21 mouse cellular contexts compared by ENCODE assay signal in genomic region chr9:72255227-72255626, GRCm38 (mm10).
"Had no signal": no experiment of that assay in that cellular context is flagged by ENCODE, and none has a peak within 500 bp of the region (broad histone marks: within the 10 kb centered on the region; RNA-seq: fewer than 3 reads in every experiment).

No protein-coding gene starts in this region.

- ATAC-seq: liver, postnatal 0 days; midbrain, embryonic 15.5 days had no signal

- H3K4me2 ChIP-seq: kidney, embryonic 15.5 days; limb, embryonic 12.5 days; limb, embryonic 15.5 days; liver, embryonic 11.5 days; midbrain, embryonic 11.5 days; midbrain, embryonic 15.5 days; neural tube, embryonic 12.5 days; stomach, embryonic 15.5 days had no signal

- H3K36me3 ChIP-seq: kidney, embryonic 15.5 days; limb, embryonic 15.5 days; midbrain, embryonic 15.5 days; neural tube, embryonic 12.5 days; stomach, embryonic 15.5 days had no signal

- H3K27ac ChIP-seq: kidney, embryonic 15.5 days; limb, embryonic 12.5 days; limb, embryonic 15.5 days; liver, embryonic 14.5 days; midbrain, embryonic 15.5 days; neural tube, embryonic 12.5 days; stomach, embryonic 15.5 days had no signal

- H3K9me3 ChIP-seq: limb, embryonic 15.5 days; midbrain, embryonic 15.5 days; stomach, embryonic 15.5 days had no signal

- DNase-seq: kidney, adult 11 months; kidney, adult 8-10 months; kidney, postnatal 10 days; kidney, postnatal 36 days; left cerebral cortex, postnatal 4 days; liver, postnatal 0 days; retina, postnatal 1 day; right cerebral cortex, postnatal 25 days; spleen, adult 18-20 months; thymus, adult 18-20 months; thymus, postnatal 36 days had no signal

- H3K4me1 ChIP-seq: kidney, embryonic 15.5 days; limb, embryonic 12.5 days; limb, embryonic 15.5 days; midbrain, embryonic 15.5 days; neural tube, embryonic 12.5 days; stomach, embryonic 15.5 days had no signal

- H3K27me3 ChIP-seq: kidney, embryonic 15.5 days; limb, embryonic 12.5 days; limb, embryonic 15.5 days; megakaryocyte, embryonic 14.5 days; midbrain, embryonic 15.5 days; neural tube, embryonic 12.5 days; stomach, embryonic 15.5 days had no signal

- H3K4me3 ChIP-seq: kidney, embryonic 15.5 days; limb, embryonic 12.5 days; limb, embryonic 15.5 days; megakaryocyte, embryonic 14.5 days; midbrain, embryonic 15.5 days; neural tube, embryonic 12.5 days; stomach, embryonic 15.5 days had no signal

- H3K9ac ChIP-seq: kidney, embryonic 15.5 days; limb, embryonic 12.5 days; limb, embryonic 15.5 days; liver, embryonic 14.5 days; liver, postnatal 0 days; midbrain, embryonic 15.5 days; neural tube, embryonic 12.5 days; stomach, embryonic 15.5 days had no signal
